22 mouse cellular contexts compared by ENCODE assay signal in the genomic region with DNA sequence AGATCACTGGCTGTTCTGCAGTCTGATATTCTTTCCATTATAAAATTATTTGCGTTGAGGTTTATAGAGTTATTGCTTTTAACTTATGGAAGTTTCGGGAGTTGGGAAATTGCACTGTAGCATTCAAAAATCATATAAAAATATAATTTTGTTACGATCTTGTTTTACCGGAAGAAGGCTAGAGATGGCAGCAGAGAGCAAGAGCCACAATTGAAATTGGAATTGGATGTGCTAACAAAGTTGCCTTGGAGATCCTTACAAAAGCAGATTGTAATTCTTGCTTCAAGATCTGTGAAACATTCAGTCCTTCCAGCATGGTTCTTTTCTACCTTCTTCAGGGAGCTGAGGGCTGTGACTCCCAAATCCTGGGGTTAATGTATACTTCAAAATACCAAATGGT.
DNase-seq lines count a peak whose midpoint lies in the region; ATAC-seq and TF ChIP-seq lines count a peak whose summit lies in the region.
"Had no signal": no experiment of that assay in that cellular context is flagged by ENCODE, and none has a peak within 500 bp of the region (broad histone marks: within the 10 kb centered on the region; RNA-seq: fewer than 3 reads in every experiment).

No protein-coding gene starts in this region.

- no peak overlapping the region for H3K4me2 ChIP-seq in midbrain, postnatal 0 days (ENCODE audit: low read depth, low read length, poor library complexity, severe bottlenecking)
- H3K4me2 ChIP-seq in midbrain, embryonic 13.5 days (replicated peaks) = no peak overlapping the region
- H3K4me2 ChIP-seq: embryonic facial prominence, embryonic 12.5 days; forebrain, embryonic 15.5 days; limb, embryonic 15.5 days; midbrain, embryonic 12.5 days; neural tube, embryonic 15.5 days had no signal

- no peak overlapping the region for H3K4me3 ChIP-seq in heart, adult 2 months
- no peak overlapping the region for H3K4me3 ChIP-seq in midbrain, postnatal 0 days (ENCODE audit: low read depth, low read length)
- no peak overlapping the region for H3K4me3 ChIP-seq in midbrain, embryonic 13.5 days (replicated peaks)
- H3K4me3 ChIP-seq: embryonic facial prominence, embryonic 12.5 days; erythroblast, embryonic 14.5 days; forebrain, embryonic 15.5 days; limb, embryonic 15.5 days; midbrain, embryonic 12.5 days; neural tube, embryonic 15.5 days had no signal

- DNase-seq in embryo, embryonic 10.5 days (ENCODE audit: low spot score) = peak; percentile 18
- DNase-seq in embryo, embryonic 9.5 days (ENCODE audit: extremely low spot score) = no peak
- no peak for DNase-seq in heart, adult 2 months
- DNase-seq in heart, postnatal 36 days = no peak
- DNase-seq in left cerebral cortex, postnatal 14 days (ENCODE audit: low spot score in 2 of 2) = peak; percentile 22 to 31
- no peak for DNase-seq in left cerebral cortex, adult 8-10 months (ENCODE audit: low spot score in 2 of 2)
- no peak for DNase-seq in midbrain, postnatal 0 days (ENCODE audit: low spot score)
- DNase-seq: adrenal gland, postnatal 10 days; cerebellum, adult 11 months; cerebellum, postnatal 10 days; kidney, adult 2 months; kidney, postnatal 14 days; liver, postnatal 0 days; right cerebral cortex, postnatal 14 days; thymus, adult 2 months had no signal

- no peak overlapping the region for H3K27ac ChIP-seq in heart, adult 2 months
- H3K27ac ChIP-seq in midbrain, postnatal 0 days (ENCODE audit: low read depth, low read length) = no peak overlapping the region
- no peak overlapping the region for H3K27ac ChIP-seq in midbrain, embryonic 13.5 days
- H3K27ac ChIP-seq: embryonic facial prominence, embryonic 12.5 days; forebrain, embryonic 15.5 days; limb, embryonic 15.5 days; midbrain, embryonic 12.5 days; neural tube, embryonic 15.5 days had no signal

- intact Hi-C loops in heart, adult 2 months (cut with DNase I) = loop anchor here (5.0 kb wide), 1 partner anchor 959 kb away; no protein-coding TSS in a partner anchor
- intact Hi-C loops in heart, postnatal 36 days (cut with DNase I) = no loop called here
- intact Hi-C loops in left cerebral cortex, postnatal 14 days (cut with DNase I) = no loop called here

- H3K9me3 ChIP-seq in midbrain, postnatal 0 days (ENCODE audit: low read length) = no peaks in the 10 kb centered on the region
- H3K9me3 ChIP-seq in midbrain, embryonic 13.5 days = no peaks in the 10 kb centered on the region
- H3K9me3 ChIP-seq: embryonic facial prominence, embryonic 12.5 days; forebrain, embryonic 15.5 days; limb, embryonic 15.5 days; midbrain, embryonic 12.5 days; neural tube, embryonic 15.5 days had no signal

- no peak for TF ChIP-seq EP300 in heart, adult 2 months (IDR thresholded peaks at IDR 0.05; ENCODE audit: insufficient read depth, low read depth, low read length)

- no peaks in the 10 kb centered on the region for H3K27me3 ChIP-seq in heart, adult 2 months (ENCODE audit: control insufficient read depth, insufficient read depth, low read length)
- no peaks in the 10 kb centered on the region for H3K27me3 ChIP-seq in midbrain, postnatal 0 days (ENCODE audit: insufficient read depth, low read length)
- no peaks in the 10 kb centered on the region for H3K27me3 ChIP-seq in midbrain, embryonic 13.5 days
- H3K27me3 ChIP-seq: embryonic facial prominence, embryonic 12.5 days; forebrain, embryonic 15.5 days; limb, embryonic 15.5 days; midbrain, embryonic 12.5 days; neural tube, embryonic 15.5 days had no signal

- no peaks in the 10 kb centered on the region for H3K36me3 ChIP-seq in heart, adult 2 months (ENCODE audit: control insufficient read depth, insufficient read depth, low read length)
- H3K36me3 ChIP-seq in midbrain, postnatal 0 days (ENCODE audit: insufficient read depth, low read length) = no peaks in the 10 kb centered on the region
- no peaks in the 10 kb centered on the region for H3K36me3 ChIP-seq in midbrain, embryonic 13.5 days
- H3K36me3 ChIP-seq: embryonic facial prominence, embryonic 12.5 days; forebrain, embryonic 15.5 days; limb, embryonic 15.5 days; midbrain, embryonic 12.5 days; neural tube, embryonic 15.5 days had no signal

- TF ChIP-seq CTCF in heart, adult 2 months (IDR thresholded peaks at IDR 0.05) = peak; percentile 61
- peak; percentile 71 for TF ChIP-seq CTCF in midbrain, postnatal 0 days (IDR thresholded peaks at IDR 0.05)

- no peaks in the 10 kb centered on the region for H3K79me2 ChIP-seq in heart, adult 2 months (replicated peaks; ENCODE audit: control insufficient read depth, insufficient read depth, low read length)

- no peak for TF ChIP-seq POLR2A in heart, adult 2 months (IDR thresholded peaks at IDR 0.05; ENCODE audit: insufficient read depth, low read depth, low read length)

- no peaks in the 10 kb centered on the region for H3K4me1 ChIP-seq in heart, adult 2 months (ENCODE audit: control insufficient read depth, insufficient read depth, low read length)
- no peaks in the 10 kb centered on the region for H3K4me1 ChIP-seq in midbrain, postnatal 0 days (ENCODE audit: insufficient read depth, low read length)
- no peaks in the 10 kb centered on the region for H3K4me1 ChIP-seq in midbrain, embryonic 13.5 days (replicated peaks)
- H3K4me1 ChIP-seq: embryonic facial prominence, embryonic 12.5 days; forebrain, embryonic 15.5 days; limb, embryonic 15.5 days; midbrain, embryonic 12.5 days; neural tube, embryonic 15.5 days had no signal

- H3K9ac ChIP-seq in heart, adult 2 months (ENCODE audit: low read depth, low read length) = no peak overlapping the region
- H3K9ac ChIP-seq in midbrain, postnatal 0 days (replicated peaks; ENCODE audit: low read length, poor library complexity, severe bottlenecking) = no peak overlapping the region
- H3K9ac ChIP-seq in midbrain, embryonic 13.5 days (replicated peaks) = no peak overlapping the region
- H3K9ac ChIP-seq: embryonic facial prominence, embryonic 12.5 days; forebrain, embryonic 15.5 days; limb, embryonic 15.5 days; liver, postnatal 0 days; midbrain, embryonic 12.5 days; neural tube, embryonic 15.5 days had no signal

- 70% methylated on average over 4 of the region's 4 CpGs for WGBS in heart, adult 2 months
- 74% methylated on average over 4 of the region's 4 CpGs for WGBS in midbrain, postnatal 0 days
- WGBS in midbrain, embryonic 13.5 days = 76% methylated on average over 4 of the region's 4 CpGs

- ATAC-seq in midbrain, postnatal 0 days (ENCODE audit: low FRiP score) = no peak
- ATAC-seq in midbrain, embryonic 13.5 days = no peak
- ATAC-seq: forebrain, embryonic 15.5 days; liver, postnatal 0 days had no signal

Comparison
In these comparisons a context has a peak if more than half of its experiments do, and no peak if none do; other contexts are left out.
1. DNase-seq: peak in embryo, embryonic 10.5 days (single experiment) and left cerebral cortex, postnatal 14 days (2 of 2); none in embryo, embryonic 9.5 days (single experiment), heart, adult 2 months (0 of 2), heart, postnatal 36 days (0 of 2), left cerebral cortex, adult 8-10 months (0 of 2) and midbrain, postnatal 0 days (single experiment).